Mouse (Mus musculus): Measurements from ENCODE around the gene Tuba1b. TPM values are rescaled to one million over a fixed set of nuclear protein-coding genes. Genes with fewer than 3 reads are reported as not detected.
"Not testable (repeated sequence)": the region's sequence is repeated elsewhere in the genome, so short reads cannot be mapped to it uniquely, and the experiment has no call there.

The Tuba1b gene
- polyA plus RNA-seq, 1 experiment from 2014 or later = 2,343 TPM

GRCm38 (mm10) chr15:98951122-98952062 is 17.0 kb upstream of the Tuba1b start:
- H3K4me1 ChIP-seq = peaks cover 24% of the 10 kb centered on the region

GRCm38 (mm10) chr15:98949607-98949892 is 15.2 kb upstream of the Tuba1b start:
- H3K4me3 ChIP-seq = peak overlapping the region; percentile 26; the same call in 1 of the 2 replicates
- 71% methylated on average over 3 of the region's 3 CpGs for WGBS
- no peaks in the 10 kb centered on the region for H3K27me3 ChIP-seq (replicated peaks; ENCODE audit: low read depth, poor library complexity, severe bottlenecking)
- peaks cover 33% of the 10 kb centered on the region for H3K36me3 ChIP-seq (replicated peaks)
- peaks cover 2% of the 10 kb centered on the region; the same call in 1 of the 2 replicates for H3K9me3 ChIP-seq
- no peak overlapping the region for H3K27ac ChIP-seq (replicated peaks)
- DNase-seq (ENCODE audit: low spot score) = no peak
- peaks cover 16% of the 10 kb centered on the region for H3K4me1 ChIP-seq

More at GRCm38 (mm10) chr15:98951122-98952062, 17.0 kb upstream of the Tuba1b start:
- not testable (repeated sequence) for H3K9me3 ChIP-seq; H3K27me3 ChIP-seq (replicated peaks; ENCODE audit: low read depth, poor library complexity, severe bottlenecking); DNase-seq (ENCODE audit: low spot score)
- peaks cover 26% of the 10 kb centered on the region for H3K36me3 ChIP-seq (replicated peaks)
- peak overlapping the region; percentile 98; the same call in 1 of the 2 replicates for H3K27ac ChIP-seq (replicated peaks)
- 95% methylated on average over 11 of the region's 15 CpGs for WGBS
- H3K4me3 ChIP-seq = peak overlapping the region; percentile 92

DNA sequence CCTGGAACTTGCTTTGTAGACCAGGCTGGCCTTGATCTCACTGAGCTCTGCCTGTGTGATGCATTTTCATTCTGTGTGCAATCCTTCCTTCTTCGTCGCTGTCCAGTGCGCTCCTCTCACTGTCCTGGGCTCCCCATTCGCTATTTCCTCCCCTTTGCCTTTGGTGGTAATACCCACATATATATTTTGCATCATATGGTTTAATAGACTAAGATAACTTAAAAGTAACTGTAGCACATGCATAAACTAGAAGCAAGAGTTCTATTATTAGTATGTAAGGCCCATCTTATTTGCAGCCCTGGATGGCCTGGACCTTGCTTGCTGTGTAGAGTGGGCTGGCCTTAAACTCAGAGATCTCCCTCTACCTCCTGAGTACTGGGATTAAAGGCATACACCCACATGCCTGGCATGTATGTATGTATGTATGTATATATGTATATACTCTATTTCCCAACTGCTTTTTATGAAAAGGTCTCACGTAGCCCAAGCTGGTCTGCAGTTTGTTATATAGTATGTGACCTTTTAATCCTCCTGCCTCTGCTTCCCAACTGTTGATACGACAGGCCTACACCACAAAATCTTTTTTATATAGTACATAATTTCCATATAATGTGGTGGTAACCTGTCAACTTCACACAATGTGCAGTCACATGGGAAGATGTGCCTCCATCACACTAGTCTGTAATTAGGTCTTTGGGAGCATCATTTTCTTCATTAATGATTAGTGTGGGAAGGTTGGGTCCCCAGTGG is 14.7 kb upstream of the Tuba1b start:
- H3K9me3 ChIP-seq = peaks cover 2% of the 10 kb centered on the region; the same call in 1 of the 2 replicates
- peaks cover 34% of the 10 kb centered on the region for H3K36me3 ChIP-seq (replicated peaks)
- WGBS = 81% methylated on average over 6 of the region's 6 CpGs
- H3K4me3 ChIP-seq = peak overlapping the region; percentile 26; the same call in 1 of the 2 replicates
- DNase-seq (ENCODE audit: low spot score) = no peak
- H3K27me3 ChIP-seq (replicated peaks; ENCODE audit: low read depth, poor library complexity, severe bottlenecking) = no peaks in the 10 kb centered on the region
- H3K4me1 ChIP-seq = peaks cover 10% of the 10 kb centered on the region
- no peak overlapping the region for H3K27ac ChIP-seq (replicated peaks)

- H3K36me3 ChIP-seq (replicated peaks) = peaks cover 34% of the 10 kb centered on the region
- peaks cover 2% of the 10 kb centered on the region; the same call in 1 of the 2 replicates for H3K9me3 ChIP-seq
- no peaks in the 10 kb centered on the region for H3K27me3 ChIP-seq (replicated peaks; ENCODE audit: low read depth, poor library complexity, severe bottlenecking)
- H3K4me3 ChIP-seq = no peak overlapping the region
- DNase-seq (ENCODE audit: low spot score) = no peak
- no peak overlapping the region for H3K27ac ChIP-seq (replicated peaks)
- peaks cover 6% of the 10 kb centered on the region for H3K4me1 ChIP-seq
These were observed 14.0 kb upstream of the Tuba1b start for GRCm38 (mm10) chr15:98948382-98948781.

GRCm38 (mm10) chr15:98947884-98948283 is 13.5 kb upstream of the Tuba1b start:
- no peak for DNase-seq (ENCODE audit: low spot score)
- Histone ChIP-seq H3K27me3 (replicated peaks; ENCODE audit: low read depth, poor library complexity, severe bottlenecking) (no peaks in the 10 kb centered on the region), H3K4me3 (no peak overlapping the region), H3K9me3 (peaks cover 2% of the 10 kb centered on the region; the same call in 1 of the 2 replicates), H3K4me1 (peaks cover 7% of the 10 kb centered on the region), H3K27ac (replicated peaks) (no peak overlapping the region), H3K36me3 (replicated peaks) (peaks cover 34% of the 10 kb centered on the region)
- WGBS = 60% methylated on average over 3 of the region's 3 CpGs

DNA sequence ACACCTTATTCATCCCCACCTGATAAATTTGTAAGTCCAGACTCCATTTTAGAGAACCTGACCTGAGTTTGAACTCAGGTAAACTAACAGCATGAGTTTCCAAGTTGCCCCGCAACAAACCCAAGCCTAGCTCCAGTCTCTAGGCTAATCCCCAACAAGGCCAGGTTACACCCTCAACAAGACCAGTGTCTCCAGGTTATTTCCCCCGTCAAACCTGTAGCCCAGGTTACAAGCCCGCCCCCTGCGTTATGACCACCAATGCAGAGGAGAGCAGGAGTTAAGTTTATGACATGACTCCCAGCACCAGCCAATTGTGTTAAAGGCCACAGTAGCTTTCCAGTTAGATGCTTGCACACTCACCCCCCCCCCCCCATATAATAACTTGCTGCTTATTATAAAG is 8.8 kb upstream of the Tuba1b start:
- peak; percentile 41 for DNase-seq (ENCODE audit: low spot score)
- H3K4me3 ChIP-seq = no peak overlapping the region
- H3K36me3 ChIP-seq (replicated peaks) = peaks cover 8% of the 10 kb centered on the region
- H3K27me3 ChIP-seq (replicated peaks; ENCODE audit: low read depth, poor library complexity, severe bottlenecking) = no peaks in the 10 kb centered on the region
- 67% methylated on average over 4 of the region's 4 CpGs for WGBS
- no peak overlapping the region for H3K27ac ChIP-seq (replicated peaks)
- H3K9me3 ChIP-seq = peaks cover 2% of the 10 kb centered on the region; the same call in 1 of the 2 replicates
- H3K4me1 ChIP-seq = 0 out of 2 replicates have a peak, but pooled peaks cover 3% of the 10 kb centered on the region

GRCm38 (mm10) chr15:98942081-98942480 is 7.7 kb upstream of the Tuba1b start:
- no peak for DNase-seq (ENCODE audit: low spot score)
- WGBS = 88% methylated on average over 4 of the region's 4 CpGs

GRCm38 (mm10) chr15:98941539-98941938 is 7.2 kb upstream of the Tuba1b start:
- peaks cover 2% of the 10 kb centered on the region; the same call in 1 of the 2 replicates for H3K9me3 ChIP-seq
- 78% methylated on average over 2 of the region's 2 CpGs for whole genome bisulfite sequencing

More at GRCm38 (mm10) chr15:98942081-98942480, 7.7 kb upstream of the Tuba1b start:
- H3K4me1 ChIP-seq = 0 out of 2 replicates have a peak, but pooled peaks cover 3% of the 10 kb centered on the region
- H3K4me3 ChIP-seq = no peak overlapping the region
- H3K9me3 ChIP-seq = peaks cover 2% of the 10 kb centered on the region; the same call in 1 of the 2 replicates
- H3K27me3 ChIP-seq (replicated peaks; ENCODE audit: low read depth, poor library complexity, severe bottlenecking) = no peaks in the 10 kb centered on the region
- peaks cover 8% of the 10 kb centered on the region for H3K36me3 ChIP-seq (replicated peaks)
- no peak overlapping the region for H3K27ac ChIP-seq (replicated peaks)

GRCm38 (mm10) chr15:98940816-98941215 is 6.5 kb upstream of the Tuba1b start:
- Histone ChIP-seq H3K27me3 (replicated peaks; ENCODE audit: low read depth, poor library complexity, severe bottlenecking) (no peaks in the 10 kb centered on the region), H3K4me1 (peaks cover 8% of the 10 kb centered on the region), H3K4me3 (no peak overlapping the region), H3K36me3 (replicated peaks) (peaks cover 8% of the 10 kb centered on the region), H3K27ac (replicated peaks) (no peak overlapping the region), H3K9me3 (peaks cover 2% of the 10 kb centered on the region; the same call in 1 of the 2 replicates)
- 74% methylated on average over 10 of the region's 10 CpGs for WGBS
- no peak for DNase-seq (ENCODE audit: low spot score)

More at GRCm38 (mm10) chr15:98941539-98941938, 7.2 kb upstream of the Tuba1b start:
- Histone ChIP-seq H3K4me3 (no peak overlapping the region), H3K36me3 (replicated peaks) (peaks cover 8% of the 10 kb centered on the region), H3K27ac (replicated peaks) (no peak overlapping the region), H3K27me3 (replicated peaks; ENCODE audit: low read depth, poor library complexity, severe bottlenecking) (no peaks in the 10 kb centered on the region), H3K4me1 (0 out of 2 replicates have a peak, but pooled peaks cover 3% of the 10 kb centered on the region)
- no peak for DNase-seq (ENCODE audit: low spot score)

DNA sequence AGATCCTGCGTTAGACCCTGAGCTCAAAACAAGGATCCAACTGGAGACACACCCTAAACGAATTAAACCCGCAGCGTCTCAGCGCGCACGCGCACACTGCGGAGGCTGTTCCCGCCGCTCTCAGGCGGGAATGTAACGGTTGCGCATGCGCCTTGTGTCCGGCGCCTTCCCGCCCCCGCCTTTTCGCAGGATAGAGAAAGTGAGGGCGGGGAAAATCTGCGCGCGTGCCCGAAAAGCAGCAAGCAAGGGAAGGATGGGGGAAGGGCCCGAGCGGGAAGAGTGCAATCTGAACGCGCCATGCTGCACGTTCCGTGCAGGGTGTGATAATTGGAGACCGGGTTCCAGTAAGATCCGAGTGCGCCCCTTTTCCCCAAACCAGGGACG is 540 bp downstream of the Tuba1b start:
- Histone ChIP-seq H3K36me3 (replicated peaks) (peaks cover 23% of the 10 kb centered on the region), H3K9me3 (no peaks in the 10 kb centered on the region), H3K27ac (replicated peaks) (peak overlapping the region; percentile 96), H3K4me3 (peak overlapping the region; percentile 67), H3K27me3 (replicated peaks; ENCODE audit: low read depth, poor library complexity, severe bottlenecking) (no peaks in the 10 kb centered on the region), H3K4me1 (peaks cover 27% of the 10 kb centered on the region)
- DNase-seq (ENCODE audit: low spot score) = peak; percentile 98
- WGBS = under 1% methylated on average over 35 of the region's 35 CpGs

- peak overlapping the region; percentile 67 for H3K4me3 ChIP-seq
- peak; percentile 52 for DNase-seq (ENCODE audit: low spot score)
- WGBS = 20% methylated on average over 8 of the region's 9 CpGs
- not testable (repeated sequence) for H3K9me3 ChIP-seq; H3K27me3 ChIP-seq (replicated peaks; ENCODE audit: low read depth, poor library complexity, severe bottlenecking)
- H3K27ac ChIP-seq (replicated peaks) = peak overlapping the region; percentile 96
- H3K36me3 ChIP-seq (replicated peaks) = peaks cover 23% of the 10 kb centered on the region
- H3K4me1 ChIP-seq = peaks cover 34% of the 10 kb centered on the region
These were observed 1.2 kb downstream of the Tuba1b start for GRCm38 (mm10) chr15:98933004-98933671.

DNA sequence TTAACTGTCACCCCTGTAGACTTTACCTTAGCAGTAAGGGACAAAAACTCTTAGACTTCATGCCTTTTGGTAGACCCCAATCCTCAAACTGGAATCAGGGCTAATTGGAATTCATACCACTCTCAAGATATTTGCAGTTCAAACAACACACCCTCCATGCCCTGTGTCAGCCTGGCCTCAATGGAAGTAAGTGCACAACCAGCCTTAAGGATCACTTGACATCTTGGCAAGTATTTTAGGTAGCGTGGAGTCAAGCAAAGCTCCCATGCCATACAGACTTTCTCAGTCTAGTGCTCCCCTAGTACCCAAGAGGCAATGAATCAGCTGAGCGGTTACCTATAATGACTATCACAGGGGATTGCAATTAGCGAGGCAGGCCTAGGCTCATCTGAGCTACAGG is 3.4 kb downstream of the Tuba1b start:
- Histone ChIP-seq H3K27ac (replicated peaks) (no peak overlapping the region), H3K27me3 (replicated peaks; ENCODE audit: low read depth, poor library complexity, severe bottlenecking) (no peaks in the 10 kb centered on the region), H3K36me3 (replicated peaks) (peaks cover 26% of the 10 kb centered on the region), H3K9me3 (peaks cover 3% of the 10 kb centered on the region; the same call in 1 of the 2 replicates), H3K4me3 (peak overlapping the region; percentile 19; the same call in 1 of the 2 replicates), H3K4me1 (peaks cover 30% of the 10 kb centered on the region)
- no peak for DNase-seq (ENCODE audit: low spot score)
- WGBS = 85% methylated on average over 3 of the region's 3 CpGs

Measured in embryonic facial prominence, embryonic 10.5 days (tissue).